Mouse (Mus musculus) telencephalon, adult 2 months (tissue): ENCODE results near the gene Cactin.
A peak's percentile ranks its signal among the peaks of the same experiment; 100 is the strongest.

Experiments used
- DNase-seq: peaks from one replicate; pipeline ENCODE4 v3.0.0-alpha.2; 2011; ENCODE audit warnings: low read depth, low spot score

Gene Cactin

GRCm38 (mm10) chr10:81320550-81321347 is at the start of gene Cactin:
Cactin (plus strand) TSS chr10:81321103.
- peak; percentile 100 for DNase-seq

- DNase-seq = no peak
These were observed 48.5 kb upstream of the Cactin start for GRCm38 (mm10) chr10:81272356-81272755.

- no peak for DNase-seq
These were observed 47.1 kb upstream of the Cactin start for GRCm38 (mm10) chr10:81273842-81274241.

GRCm38 (mm10) chr10:81277676-81278075 is 43.2 kb upstream of the Cactin start:
- DNase-seq = no peak

GRCm38 (mm10) chr10:81279496-81279895 is 41.4 kb upstream of the Cactin start:
- DNase-seq = no peak

- no peak for DNase-seq
These were observed 36.7 kb upstream of the Cactin start for GRCm38 (mm10) chr10:81284189-81284588.

GRCm38 (mm10) chr10:81284719-81285118 is 36.2 kb upstream of the Cactin start:
- no peak for DNase-seq

- DNase-seq = no peak
These were observed 35.0 kb upstream of the Cactin start for GRCm38 (mm10) chr10:81285694-81286450.

- DNase-seq = no peak
These were observed 34.3 kb upstream of the Cactin start for GRCm38 (mm10) chr10:81286586-81286985.

- DNase-seq = no peak
These were observed 33.3 kb upstream of the Cactin start for GRCm38 (mm10) chr10:81287513-81288157.

- no peak for DNase-seq
These were observed 32.3 kb upstream of the Cactin start for GRCm38 (mm10) chr10:81288601-81289000.

GRCm38 (mm10) chr10:81289278-81289677 is 31.6 kb upstream of the Cactin start:
- DNase-seq = no peak

GRCm38 (mm10) chr10:81289811-81290210 is 31.1 kb upstream of the Cactin start:
- DNase-seq = no peak

GRCm38 (mm10) chr10:81290698-81291460 is 30.0 kb upstream of the Cactin start:
- no peak for DNase-seq

- no peak for DNase-seq
These were observed 29.3 kb upstream of the Cactin start, which contains the start of gene Tjp3 for GRCm38 (mm10) chr10:81291511-81292104. Tjp3 (minus strand) TSS chr10:81291581.

- DNase-seq = peak; percentile 99
These were observed 28.2 kb upstream of the Cactin start, which contains the start of gene Pip5k1c for GRCm38 (mm10) chr10:81292554-81293333. Pip5k1c (plus strand) TSS chr10:81292963.

GRCm38 (mm10) chr10:81293334-81294030 is 27.4 kb upstream of the Cactin start:
- DNase-seq = peak; percentile 63

- no peak for DNase-seq
These were observed 26.5 kb upstream of the Cactin start for GRCm38 (mm10) chr10:81294442-81294841.

- peak; percentile 67 for DNase-seq
These were observed 25.7 kb upstream of the Cactin start for GRCm38 (mm10) chr10:81295185-81295584.

GRCm38 (mm10) chr10:81297246-81297645 is 23.7 kb upstream of the Cactin start:
- DNase-seq = no peak
